Mouse (Mus musculus): ENCODE results near the gene Pik3r6. TPM values are rescaled to one million over a fixed set of nuclear protein-coding genes. Genes with fewer than 3 reads are reported as not detected.

The Pik3r6 gene
- polyA plus RNA-seq, 1 experiment from 2014 or later: 2.4 TPM

- no peak for ATAC-seq (ENCODE audit: low FRiP score, low read depth)
These were observed 10.2 kb upstream of the Pik3r6 start for GRCm38 (mm10) chr11:68492592-68492991.

GRCm38 (mm10) chr11:68493760-68494159 is 9.1 kb upstream of the Pik3r6 start:
- H3K27me3 ChIP-seq: no peaks in the 10 kb centered on the region
- WGBS: 79% methylated on average over 5 of the region's 5 CpGs
- no peaks in the 10 kb centered on the region for H3K4me1 ChIP-seq (replicated peaks)
- H3K4me2 ChIP-seq: no peak overlapping the region
- H3K36me3 ChIP-seq: no peaks in the 10 kb centered on the region
- H3K4me3 ChIP-seq: no peak overlapping the region
- H3K9ac ChIP-seq: no peak overlapping the region
- H3K9me3 ChIP-seq: no peaks in the 10 kb centered on the region
- H3K27ac ChIP-seq (replicated peaks): no peak overlapping the region
- ATAC-seq (ENCODE audit: low FRiP score, low read depth): no peak

More at GRCm38 (mm10) chr11:68492592-68492991, 10.2 kb upstream of the Pik3r6 start:
- WGBS: 88% methylated on average over 11 of the region's 11 CpGs
- H3K4me2 ChIP-seq: no peak overlapping the region
- no peaks in the 10 kb centered on the region for H3K36me3 ChIP-seq
- H3K27me3 ChIP-seq: no peaks in the 10 kb centered on the region
- no peak overlapping the region for H3K9ac ChIP-seq
- H3K9me3 ChIP-seq: no peaks in the 10 kb centered on the region
- no peaks in the 10 kb centered on the region for H3K4me1 ChIP-seq (replicated peaks)
- no peak overlapping the region for H3K27ac ChIP-seq (replicated peaks)
- no peak overlapping the region for H3K4me3 ChIP-seq

DNA sequence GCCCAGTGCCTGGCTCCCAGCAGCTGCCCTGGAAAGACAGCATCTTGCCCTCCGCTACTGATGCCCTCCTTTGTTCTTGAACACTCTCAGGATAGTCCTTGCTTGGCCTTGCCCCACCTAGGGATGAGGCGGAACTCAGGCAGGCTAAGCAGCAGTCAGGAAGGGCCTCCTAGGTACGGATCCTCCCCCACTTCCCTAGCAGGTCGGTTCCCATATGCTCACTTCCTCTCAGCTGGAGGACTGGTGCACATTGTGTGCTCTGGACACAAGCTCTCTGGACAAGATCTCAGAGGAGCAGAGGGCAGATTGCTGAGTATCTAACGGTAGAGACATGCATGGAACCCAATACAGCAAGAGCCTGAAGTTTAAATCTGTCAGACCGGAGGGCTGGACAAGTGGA is 5.7 kb upstream of the Pik3r6 start:
- 77% methylated on average over 6 of the region's 6 CpGs for WGBS
- H3K27me3 ChIP-seq: no peaks in the 10 kb centered on the region
- H3K4me2 ChIP-seq: no peak overlapping the region
- ATAC-seq (ENCODE audit: low FRiP score, low read depth): no peak
- H3K9ac ChIP-seq: no peak overlapping the region
- no peak overlapping the region for H3K27ac ChIP-seq (replicated peaks)
- no peaks in the 10 kb centered on the region for H3K9me3 ChIP-seq
- H3K4me3 ChIP-seq: no peak overlapping the region
- H3K36me3 ChIP-seq: no peaks in the 10 kb centered on the region
- no peaks in the 10 kb centered on the region for H3K4me1 ChIP-seq (replicated peaks)

DNA sequence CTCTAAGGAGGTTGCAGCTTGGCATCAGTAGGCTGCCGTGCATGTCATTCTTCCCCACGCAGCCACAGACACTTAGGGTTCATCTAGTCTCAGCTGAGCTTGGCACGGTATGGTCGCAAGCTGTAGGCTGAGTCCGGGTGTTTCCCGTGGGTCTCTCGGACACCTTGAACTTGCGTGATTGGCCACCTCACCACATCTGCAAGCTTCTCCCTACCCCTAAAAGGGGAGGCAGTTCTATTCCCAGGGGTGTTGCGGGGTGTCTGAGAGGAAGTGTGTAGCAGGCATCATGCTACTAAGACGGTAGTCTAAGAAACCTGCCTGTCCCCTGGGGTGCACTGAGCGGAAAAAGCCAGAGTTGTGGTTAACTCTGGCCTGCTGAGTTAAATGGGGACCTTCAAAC is 4.3 kb upstream of the Pik3r6 start:
- H3K27ac ChIP-seq (replicated peaks): no peak overlapping the region
- H3K4me3 ChIP-seq: no peak overlapping the region
- H3K27me3 ChIP-seq: no peaks in the 10 kb centered on the region
- no peak overlapping the region for H3K4me2 ChIP-seq
- no peaks in the 10 kb centered on the region for H3K36me3 ChIP-seq
- no peak for ATAC-seq (ENCODE audit: low FRiP score, low read depth)
- 87% methylated on average over 11 of the region's 11 CpGs for WGBS
- no peak overlapping the region for H3K9ac ChIP-seq
- H3K4me1 ChIP-seq (replicated peaks): no peaks in the 10 kb centered on the region
- H3K9me3 ChIP-seq: no peaks in the 10 kb centered on the region

DNA sequence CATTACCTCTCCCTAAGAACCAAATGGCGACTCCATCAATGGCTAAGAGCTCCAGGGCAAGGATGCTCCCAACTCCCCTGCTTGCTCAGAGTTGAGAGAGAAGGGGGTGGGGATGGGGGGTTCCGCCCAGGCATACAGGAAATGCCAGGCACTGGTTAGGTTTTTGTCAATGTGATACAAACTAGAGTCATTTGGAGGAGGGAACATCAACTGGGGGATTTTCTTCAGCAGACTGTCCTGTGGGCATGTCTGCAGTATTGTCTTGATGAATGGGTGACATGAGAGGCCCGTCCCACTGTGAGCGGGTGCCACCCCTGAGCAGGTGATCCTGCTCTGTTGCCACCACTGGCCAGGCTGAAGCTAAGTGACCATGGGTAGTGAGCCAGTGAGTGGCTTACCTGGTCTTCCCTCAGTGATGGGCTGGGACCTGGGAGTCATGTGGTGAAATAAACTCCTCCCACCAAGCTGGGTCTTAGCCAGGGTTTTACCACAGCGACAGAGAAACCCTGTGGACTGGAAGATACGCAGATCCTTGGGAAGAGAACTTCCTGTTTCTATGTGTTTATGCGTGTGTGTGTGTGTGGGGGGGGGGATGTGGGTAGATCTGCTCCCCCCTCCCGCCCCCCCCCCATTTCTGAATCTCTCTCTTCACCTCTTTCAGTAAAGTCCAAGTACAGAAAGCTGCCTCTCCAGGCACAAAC is 3.7 kb upstream of the Pik3r6 start:
- Histone ChIP-seq H3K4me2 (no peak overlapping the region), H3K27ac (replicated peaks) (no peak overlapping the region), H3K9ac (no peak overlapping the region), H3K9me3 (no peaks in the 10 kb centered on the region), H3K36me3 (no peaks in the 10 kb centered on the region), H3K4me1 (replicated peaks) (no peaks in the 10 kb centered on the region), H3K4me3 (no peak overlapping the region), H3K27me3 (no peaks in the 10 kb centered on the region)
- 66% methylated on average over 8 of the region's 8 CpGs for WGBS
- no peak for ATAC-seq (ENCODE audit: low FRiP score, low read depth)

GRCm38 (mm10) chr11:68500949-68501350 is 1.9 kb upstream of the Pik3r6 start:
- Histone ChIP-seq H3K27ac (replicated peaks) (no peak overlapping the region), H3K9me3 (no peaks in the 10 kb centered on the region)
- WGBS: 67% methylated on average over 14 of the region's 14 CpGs

GRCm38 (mm10) chr11:68502408-68502807 is 411 bp upstream of the Pik3r6 start:
- Histone ChIP-seq H3K4me3 (no peak overlapping the region), H3K27me3 (no peaks in the 10 kb centered on the region), H3K9ac (no peak overlapping the region), H3K9me3 (no peaks in the 10 kb centered on the region), H3K4me1 (replicated peaks) (no peaks in the 10 kb centered on the region), H3K4me2 (no peak overlapping the region), H3K27ac (replicated peaks) (no peak overlapping the region), H3K36me3 (no peaks in the 10 kb centered on the region)
- no peak for ATAC-seq (ENCODE audit: low FRiP score, low read depth)
- 73% methylated on average over 2 of the region's 2 CpGs for WGBS

More at GRCm38 (mm10) chr11:68500949-68501350, 1.9 kb upstream of the Pik3r6 start:
- ATAC-seq (ENCODE audit: low FRiP score, low read depth): no peak
- Histone ChIP-seq H3K27me3 (no peaks in the 10 kb centered on the region), H3K36me3 (no peaks in the 10 kb centered on the region), H3K4me1 (replicated peaks) (no peaks in the 10 kb centered on the region), H3K9ac (no peak overlapping the region), H3K4me3 (no peak overlapping the region), H3K4me2 (no peak overlapping the region)

GRCm38 (mm10) chr11:68504913-68505312 is 2.1 kb downstream of the Pik3r6 start:
- H3K4me2 ChIP-seq: no peak overlapping the region
- no peak overlapping the region for H3K27ac ChIP-seq (replicated peaks)
- ATAC-seq (ENCODE audit: low FRiP score, low read depth): no peak
- WGBS: 86% methylated on average over 11 of the region's 11 CpGs
- no peaks in the 10 kb centered on the region for H3K27me3 ChIP-seq
- no peaks in the 10 kb centered on the region for H3K9me3 ChIP-seq
- no peak overlapping the region for H3K4me3 ChIP-seq
- no peaks in the 10 kb centered on the region for H3K36me3 ChIP-seq
- H3K4me1 ChIP-seq (replicated peaks): no peaks in the 10 kb centered on the region
- no peak overlapping the region for H3K9ac ChIP-seq

DNA sequence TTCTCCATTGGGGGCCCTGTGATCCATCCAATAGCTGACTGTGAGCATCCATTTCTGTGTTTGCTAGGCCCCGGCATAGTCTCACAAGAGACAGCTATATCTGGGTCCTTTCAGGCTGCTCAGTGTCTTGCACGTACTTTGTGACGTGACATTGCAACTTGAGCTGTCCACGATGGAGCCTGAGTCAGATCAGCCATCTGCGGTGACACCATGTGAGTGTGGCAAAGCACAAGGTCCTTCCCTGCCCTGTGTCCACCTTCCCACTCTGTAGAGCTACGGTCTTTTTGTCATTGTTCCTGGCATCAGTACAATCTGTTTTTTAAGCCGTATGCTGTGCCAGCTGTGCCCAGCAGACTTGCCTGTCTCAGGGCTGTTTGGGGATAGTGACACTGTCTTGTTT is 4.4 kb downstream of the Pik3r6 start:
- no peak for ATAC-seq (ENCODE audit: low FRiP score, low read depth)
- WGBS: 89% methylated on average over 7 of the region's 7 CpGs
- no peak overlapping the region for H3K9ac ChIP-seq
- H3K9me3 ChIP-seq: no peaks in the 10 kb centered on the region
- H3K4me1 ChIP-seq (replicated peaks): no peaks in the 10 kb centered on the region
- no peak overlapping the region for H3K27ac ChIP-seq (replicated peaks)
- no peak overlapping the region for H3K4me3 ChIP-seq
- H3K36me3 ChIP-seq: no peaks in the 10 kb centered on the region
- no peak overlapping the region for H3K4me2 ChIP-seq
- H3K27me3 ChIP-seq: no peaks in the 10 kb centered on the region

DNA sequence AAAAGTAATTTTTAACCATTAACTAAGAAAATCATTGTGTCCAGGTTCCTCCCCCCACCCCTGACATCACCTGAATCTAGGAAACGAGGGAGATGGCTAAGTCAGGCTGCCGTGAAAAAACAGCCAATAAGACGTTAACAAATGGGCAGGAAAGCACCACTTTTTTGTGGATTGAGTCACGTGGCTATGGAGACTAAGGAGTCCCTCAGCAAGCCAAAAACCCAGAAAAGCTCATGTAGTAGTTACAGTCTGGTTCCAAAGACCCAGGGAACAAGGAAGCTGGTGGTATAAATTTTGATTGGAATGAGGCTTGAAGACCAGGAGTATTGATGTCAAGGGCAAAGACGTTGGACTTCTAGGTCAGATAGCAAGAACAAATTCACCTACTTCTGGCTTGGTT is 5.8 kb downstream of the Pik3r6 start:
- H3K27me3 ChIP-seq: no peaks in the 10 kb centered on the region
- H3K9me3 ChIP-seq: no peaks in the 10 kb centered on the region
- no peak overlapping the region for H3K4me3 ChIP-seq
- no peak overlapping the region for H3K9ac ChIP-seq
- H3K4me2 ChIP-seq: no peak overlapping the region
- no peak overlapping the region for H3K27ac ChIP-seq (replicated peaks)
- H3K36me3 ChIP-seq: no peaks in the 10 kb centered on the region
- WGBS: 85% methylated on average over 5 of the region's 5 CpGs
- ATAC-seq (ENCODE audit: low FRiP score, low read depth): no peak
- H3K4me1 ChIP-seq (replicated peaks): no peaks in the 10 kb centered on the region

DNA sequence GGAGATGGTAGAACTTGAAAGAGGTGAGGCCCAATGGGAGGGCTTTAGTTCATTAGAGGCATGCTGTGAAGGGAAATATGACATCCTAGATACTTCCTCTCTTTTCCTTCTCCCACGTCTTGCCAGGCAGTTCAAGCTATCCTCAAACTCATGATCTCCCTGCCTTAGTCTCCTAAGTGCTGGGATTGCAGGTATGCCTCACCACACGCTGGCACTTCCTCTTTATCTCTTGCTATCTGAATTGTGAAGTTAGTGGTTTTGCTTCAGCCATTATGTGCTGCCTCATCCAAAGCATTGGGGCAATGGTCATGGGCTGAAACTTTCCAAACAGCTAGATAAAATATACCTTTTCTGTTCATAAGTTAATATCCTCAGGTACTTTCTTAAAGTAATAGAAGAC is 6.4 kb downstream of the Pik3r6 start:
- Histone ChIP-seq H3K9ac (no peak overlapping the region), H3K27ac (replicated peaks) (no peak overlapping the region), H3K9me3 (no peaks in the 10 kb centered on the region), H3K27me3 (no peaks in the 10 kb centered on the region), H3K4me2 (no peak overlapping the region), H3K4me1 (replicated peaks) (no peaks in the 10 kb centered on the region), H3K4me3 (no peak overlapping the region), H3K36me3 (no peaks in the 10 kb centered on the region)
- WGBS: 57% methylated on average over 2 of the region's 2 CpGs
- ATAC-seq (ENCODE audit: low FRiP score, low read depth): no peak

- Histone ChIP-seq H3K9me3 (no peaks in the 10 kb centered on the region), H3K27me3 (no peaks in the 10 kb centered on the region), H3K4me1 (replicated peaks) (no peaks in the 10 kb centered on the region), H3K36me3 (no peaks in the 10 kb centered on the region), H3K4me3 (no peak overlapping the region), H3K9ac (no peak overlapping the region), H3K4me2 (no peak overlapping the region), H3K27ac (replicated peaks) (no peak overlapping the region)
- 50% methylated on average over 3 of the region's 3 CpGs for WGBS
- ATAC-seq (ENCODE audit: low FRiP score, low read depth): no peak
These were observed 11.2 kb downstream of the Pik3r6 start for GRCm38 (mm10) chr11:68513969-68514368.

- H3K9ac ChIP-seq: no peak overlapping the region
- no peak overlapping the region for H3K4me2 ChIP-seq
- ATAC-seq (ENCODE audit: low FRiP score, low read depth): no peak
- 95% methylated on average over 4 of the region's 4 CpGs for WGBS
- H3K9me3 ChIP-seq: no peaks in the 10 kb centered on the region
- H3K36me3 ChIP-seq: no peaks in the 10 kb centered on the region
- no peaks in the 10 kb centered on the region for H3K27me3 ChIP-seq
- H3K4me1 ChIP-seq (replicated peaks): no peaks in the 10 kb centered on the region
- H3K27ac ChIP-seq (replicated peaks): no peak overlapping the region
- no peak overlapping the region for H3K4me3 ChIP-seq
These were observed 16.5 kb downstream of the Pik3r6 start for GRCm38 (mm10) chr11:68519362-68519761.

Measured in hindbrain, embryonic 15.5 days (tissue).